Mouse (Mus musculus) C2C12 (cell line): ENCODE results near the gene Nt5c2. TPM values are rescaled to one million over a fixed set of nuclear protein-coding genes. Genes with fewer than 3 reads are reported as not detected.

ENCODE experiments used
- H3K27me3 ChIP-seq: one replicate; pipeline ENCODE4 v1.6.1; 2011; ENCODE audit not compliant: control insufficient read depth, insufficient read depth, insufficient read length
- H3K36me3 ChIP-seq: one replicate; pipeline ENCODE4 v1.6.1; 2011; ENCODE audit not compliant: control insufficient read depth, insufficient read depth
- H3K4me3 ChIP-seq: one replicate; pipeline ENCODE4 v1.5.1; 2011; ENCODE audit warnings: mild to moderate bottlenecking, control low read depth; ENCODE audit not compliant: poor library complexity, insufficient read depth, severe bottlenecking
- H3K79me2 ChIP-seq: one replicate; pipeline ENCODE4 v1.6.1; 2011; ENCODE audit not compliant: control insufficient read depth, insufficient read depth
- H3K79me3 ChIP-seq: one replicate; pipeline ENCODE4 v1.6.1; 2011; ENCODE audit warnings: low read depth, control low read depth
- H3ac ChIP-seq: one replicate; pipeline ENCODE3; 2011; ENCODE audit warnings: low read depth; ENCODE audit not compliant: control insufficient read depth, insufficient read length
- CEBPB ChIP-seq: IDR thresholded peaks from one replicate; pipeline ENCODE4 v1.6.1; 2011; ENCODE audit warnings: low read depth, mild to moderate bottlenecking, control low read depth, moderate library complexity
- CTCF ChIP-seq: IDR thresholded peaks from one replicate; pipeline ENCODE4 v1.5.1; 2011; ENCODE audit not compliant: control insufficient read depth, insufficient read depth, insufficient read length
- FOSL1 ChIP-seq: IDR thresholded peaks from one replicate; pipeline ENCODE4 v1.8.0; 2011; ENCODE audit warnings: mild to moderate bottlenecking, low read length; ENCODE audit not compliant: poor library complexity, insufficient read depth, severe bottlenecking
- MAX ChIP-seq: IDR thresholded peaks from one replicate; pipeline ENCODE4 v1.6.1; 2011; ENCODE audit warnings: mild to moderate bottlenecking, control low read depth
- MYOD1 ChIP-seq: IDR thresholded peaks from one replicate; pipeline ENCODE4 v1.6.1; 2011; ENCODE audit warnings: low read depth; ENCODE audit not compliant: control insufficient read depth, insufficient read length
- MYOG ChIP-seq: IDR thresholded peaks from one replicate; pipeline ENCODE4 v1.6.1; 2011; ENCODE audit not compliant: control insufficient read depth, insufficient read length; ENCODE audit errors: extremely low read depth
- USF1 ChIP-seq: IDR thresholded peaks from one replicate; pipeline ENCODE4 v1.6.1; 2011; ENCODE audit warnings: low read depth, mild to moderate bottlenecking, control low read depth, moderate library complexity
- polyA plus RNA-seq: library from polyadenylated mRNA; unstranded; fragments of >200 nt; fragmentation: generic; extraction: Trizol; gene quantifications from one replicate; pipeline ENCODE4 v1.2.1, GENCODE M21; 2012; ENCODE audit warnings: missing spikeins

Nt5c2 gene
- polyA plus RNA-seq, 1 experiment = 18.2 TPM

GRCm38 (mm10) chr19:47034916-47035315 is 20.0 kb upstream of the Nt5c2 start:
- Histone ChIP-seq H3K27me3 (no peaks in the 10 kb centered on the region), H3K4me3 (no peak overlapping the region), H3K79me3 (no peaks in the 10 kb centered on the region), H3ac (no peak overlapping the region), H3K36me3 (peaks cover 49% of the 10 kb centered on the region), H3K79me2 (no peaks in the 10 kb centered on the region)
- no peak for TF ChIP-seq MYOD1
- TF ChIP-seq USF1 = no peak

- no peaks in the 10 kb centered on the region for H3K27me3 ChIP-seq
- H3K4me3 ChIP-seq = no peak overlapping the region
- H3K79me3 ChIP-seq = no peaks in the 10 kb centered on the region
- no peaks in the 10 kb centered on the region for H3K79me2 ChIP-seq
- TF ChIP-seq FOSL1 = no peak
- no peak for TF ChIP-seq MYOD1
- no peak for TF ChIP-seq CTCF
- no peak for TF ChIP-seq CEBPB
- no peak for TF ChIP-seq MYOG
- TF ChIP-seq USF1 = no peak
- no peak for TF ChIP-seq MAX
- peaks cover 26% of the 10 kb centered on the region for H3K36me3 ChIP-seq
- H3ac ChIP-seq = no peak overlapping the region
These were observed 16.8 kb upstream of the Nt5c2 start for GRCm38 (mm10) chr19:47031770-47032169.

DNA sequence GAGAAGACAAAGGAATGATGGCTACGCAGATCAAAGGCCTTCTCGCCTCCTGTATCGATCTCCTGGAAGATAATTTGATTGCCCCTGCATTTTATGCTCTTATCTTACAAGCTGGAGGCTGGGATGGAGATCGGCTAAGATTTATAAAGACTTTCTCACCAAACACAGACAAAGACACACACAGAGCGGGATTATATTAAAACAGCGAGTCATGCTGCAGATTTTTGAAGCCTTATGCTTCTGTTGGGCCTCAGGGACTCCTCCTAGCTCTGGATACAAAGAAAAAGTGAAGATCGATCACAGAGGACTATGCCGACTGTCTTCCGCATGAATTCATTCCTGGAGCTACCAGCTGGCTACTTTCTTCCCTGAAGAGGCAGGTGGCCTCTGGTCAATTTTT is 14.8 kb upstream of the Nt5c2 start:
- no peak for TF ChIP-seq USF1
- TF ChIP-seq FOSL1 = no peak
- no peak for TF ChIP-seq MAX
- TF ChIP-seq CEBPB = no peak
- no peak for TF ChIP-seq MYOG
- no peak for TF ChIP-seq MYOD1
- TF ChIP-seq CTCF = no peak
- Histone ChIP-seq H3K4me3 (no peak overlapping the region), H3K36me3 (peaks cover 13% of the 10 kb centered on the region), H3ac (no peak overlapping the region), H3K79me2 (no peaks in the 10 kb centered on the region), H3K27me3 (no peaks in the 10 kb centered on the region), H3K79me3 (no peaks in the 10 kb centered on the region)

DNA sequence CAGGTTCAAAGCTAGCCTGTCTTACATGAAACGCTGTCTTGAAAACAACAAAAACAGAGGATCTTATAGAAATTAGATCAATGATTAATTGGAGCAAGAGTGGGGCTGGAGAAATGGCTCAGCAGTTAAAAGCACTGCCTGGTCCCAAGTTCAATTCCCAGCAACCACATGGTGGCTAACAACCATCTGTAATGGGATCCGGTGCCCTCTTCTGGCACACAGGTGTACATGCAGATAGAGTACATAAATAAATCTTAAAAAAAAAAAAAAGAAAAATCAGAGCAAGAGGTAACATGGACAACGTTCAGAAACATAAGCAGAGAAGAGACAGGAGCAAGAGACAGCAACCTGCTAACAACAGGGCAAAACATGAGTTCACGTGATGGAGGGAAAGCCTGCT is 11.6 kb upstream of the Nt5c2 start:
- Histone ChIP-seq H3K27me3 (no peaks in the 10 kb centered on the region), H3K79me3 (no peaks in the 10 kb centered on the region), H3K79me2 (no peaks in the 10 kb centered on the region), H3ac (no peak overlapping the region), H3K36me3 (no peaks in the 10 kb centered on the region), H3K4me3 (no peak overlapping the region)
- TF ChIP-seq MAX (no peak), CTCF (no peak), USF1 (no peak), MYOG (no peak), CEBPB (no peak), FOSL1 (no peak)

DNA sequence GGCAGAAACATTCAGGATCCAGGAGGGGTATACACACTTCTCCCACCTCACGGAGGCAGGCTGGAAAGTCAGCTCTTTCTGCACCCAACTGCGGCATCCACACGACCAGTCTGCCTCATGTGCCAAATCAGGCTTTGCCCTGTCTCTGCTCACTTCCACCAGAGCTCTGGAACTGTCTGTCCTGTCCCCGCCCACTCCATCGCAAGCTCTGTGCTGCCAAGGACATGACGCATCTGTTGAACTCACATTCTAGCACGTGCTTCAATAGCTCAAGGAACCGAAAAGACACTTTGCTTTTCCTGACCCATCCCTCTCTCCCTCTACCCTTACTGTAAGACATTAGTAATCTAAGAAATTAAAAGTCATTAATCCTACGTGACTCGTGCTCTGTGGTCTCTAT is 10.0 kb upstream of the Nt5c2 start:
- no peak for TF ChIP-seq MAX
- no peak for TF ChIP-seq CEBPB
- no peak for TF ChIP-seq MYOD1
- no peak for TF ChIP-seq USF1
- TF ChIP-seq CTCF = no peak
- TF ChIP-seq FOSL1 = no peak
- TF ChIP-seq MYOG = no peak
- no peak overlapping the region for H3ac ChIP-seq
- no peak overlapping the region for H3K4me3 ChIP-seq
- H3K27me3 ChIP-seq = no peaks in the 10 kb centered on the region
- H3K36me3 ChIP-seq = no peaks in the 10 kb centered on the region
- no peaks in the 10 kb centered on the region for H3K79me2 ChIP-seq
- H3K79me3 ChIP-seq = no peaks in the 10 kb centered on the region

DNA sequence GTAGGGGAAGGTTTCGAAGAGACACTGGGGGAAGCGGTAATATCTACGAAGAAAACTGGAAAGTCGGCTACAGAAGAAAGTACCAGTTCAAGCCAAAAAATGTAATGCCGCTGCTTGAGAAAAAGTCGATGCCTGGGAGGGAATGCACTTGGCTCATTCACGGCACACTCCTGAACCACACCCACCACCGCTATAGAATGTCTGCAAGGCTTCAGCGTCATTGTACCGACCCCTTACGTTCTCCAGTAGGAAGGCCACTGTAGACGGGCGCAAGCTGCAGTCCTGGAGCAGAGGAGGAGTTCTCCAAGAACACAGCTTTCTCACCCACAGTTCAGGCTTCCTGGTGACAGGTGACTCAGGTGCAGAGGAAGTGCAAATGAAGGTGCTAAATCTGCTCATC is 8.6 kb upstream of the Nt5c2 start:
- Histone ChIP-seq H3K27me3 (peaks cover 6% of the 10 kb centered on the region), H3ac (no peak overlapping the region), H3K4me3 (no peak overlapping the region), H3K79me2 (no peaks in the 10 kb centered on the region), H3K36me3 (no peaks in the 10 kb centered on the region), H3K79me3 (no peaks in the 10 kb centered on the region)
- no peak for TF ChIP-seq MYOD1
- TF ChIP-seq CTCF = no peak
- TF ChIP-seq CEBPB = no peak
- TF ChIP-seq MAX = no peak
- TF ChIP-seq MYOG = no peak
- TF ChIP-seq USF1 = no peak
- TF ChIP-seq FOSL1 = no peak
